Mouse (Mus musculus): ENCODE data around the gene Yod1.

Yod1 gene

DNA sequence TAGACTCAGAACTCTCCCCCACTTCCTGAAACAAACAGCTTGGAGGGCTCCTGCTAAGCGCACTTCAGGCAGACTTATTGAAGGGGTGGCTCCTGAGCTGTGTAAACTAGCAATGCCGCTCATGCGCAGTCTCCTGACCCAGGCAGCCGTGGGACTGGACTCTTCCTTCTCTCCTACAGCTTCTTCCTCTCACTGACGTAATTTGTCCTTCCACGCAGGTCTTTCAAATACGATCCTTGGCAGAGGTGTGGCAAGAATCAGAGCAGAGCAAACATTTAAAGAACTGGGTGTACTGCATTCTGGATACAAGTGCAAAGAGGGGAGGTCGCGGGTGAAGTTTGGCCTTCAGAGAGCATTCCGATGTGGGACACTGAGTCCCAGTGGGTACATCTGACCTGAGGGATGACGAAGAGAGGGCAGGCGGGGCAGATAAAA, 46.9 kb downstream of the Yod1 start:
- in situ Hi-C loops (cut with MboI; ENCODE audit: low sequenced_read_pairs) = no loop called here

DNA sequence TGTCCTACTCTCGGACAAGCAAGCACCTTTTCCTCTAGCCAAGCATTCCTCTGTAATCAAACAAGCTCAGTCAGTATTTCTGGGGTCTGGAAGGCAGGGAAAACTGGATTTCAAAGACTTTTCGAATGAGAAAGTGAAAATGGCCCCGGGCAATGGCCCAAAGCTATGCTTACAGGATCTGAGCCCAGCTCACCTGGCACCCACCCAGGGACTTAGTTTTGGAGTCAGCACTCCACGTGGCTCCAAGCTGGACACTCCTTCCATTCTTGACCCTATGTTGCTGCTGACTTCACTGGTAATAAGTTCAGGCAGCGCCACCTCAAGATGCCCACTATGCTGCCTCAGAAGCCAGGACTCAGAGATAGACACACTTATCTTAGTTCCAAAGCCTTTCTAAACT, 49.9 kb downstream of the Yod1 start:
- in situ Hi-C loops (cut with MboI; ENCODE audit: low sequenced_read_pairs) = no loop called here

DNA sequence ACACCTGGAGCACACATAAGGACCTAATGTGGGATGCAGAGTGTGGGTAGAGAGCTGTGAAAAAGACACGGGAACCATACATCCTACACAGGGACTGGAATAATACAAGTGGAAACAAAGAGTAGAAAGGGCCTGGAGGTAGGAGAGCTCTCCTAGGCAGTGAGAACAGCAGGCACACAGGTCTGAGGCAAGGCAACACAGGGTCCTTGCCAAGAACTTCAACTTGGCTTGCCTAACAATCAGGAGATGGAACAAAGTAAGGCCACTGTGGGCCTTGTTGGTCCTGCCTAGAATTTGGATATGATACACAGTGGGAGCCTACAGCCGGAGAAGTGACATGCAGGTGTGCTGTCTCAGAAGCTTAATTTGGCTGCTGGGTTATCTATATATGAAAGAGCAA, 52.8 kb downstream of the Yod1 start:
- in situ Hi-C loops (cut with MboI; ENCODE audit: low sequenced_read_pairs) = no loop called here

- in situ Hi-C loops (cut with MboI; ENCODE audit: low sequenced_read_pairs) = no loop called here
Observed at GRCm38 (mm10) chr1:130770487-130770886, 53.4 kb downstream of the Yod1 start.

GRCm38 (mm10) chr1:130770981-130771494, 53.9 kb downstream of the Yod1 start:
- in situ Hi-C loops (cut with MboI; ENCODE audit: low sequenced_read_pairs) = no loop called here

Data from CH12F3 (cell line).